Mouse (Mus musculus) MEL-GATA-1-ER (cell line): ENCODE measurements around the gene Mrpl4.
A peak's percentile ranks its signal among the peaks of the same experiment; 100 is the strongest.
"Not testable (repeated sequence)": the region's sequence is repeated elsewhere in the genome, so short reads cannot be mapped to it uniquely, and the experiment has no call there.

ENCODE experiments used
- DNase-seq: peaks from one replicate; pipeline ENCODE4 v3.0.0-alpha.2; 2012; ENCODE audit warnings: low read depth; ENCODE audit errors: extremely low read depth

Gene Mrpl4

GRCm38 (mm10) chr9:21036666-21037065 is 34.1 kb downstream of the Mrpl4 start:
- no peak for DNase-seq

DNA sequence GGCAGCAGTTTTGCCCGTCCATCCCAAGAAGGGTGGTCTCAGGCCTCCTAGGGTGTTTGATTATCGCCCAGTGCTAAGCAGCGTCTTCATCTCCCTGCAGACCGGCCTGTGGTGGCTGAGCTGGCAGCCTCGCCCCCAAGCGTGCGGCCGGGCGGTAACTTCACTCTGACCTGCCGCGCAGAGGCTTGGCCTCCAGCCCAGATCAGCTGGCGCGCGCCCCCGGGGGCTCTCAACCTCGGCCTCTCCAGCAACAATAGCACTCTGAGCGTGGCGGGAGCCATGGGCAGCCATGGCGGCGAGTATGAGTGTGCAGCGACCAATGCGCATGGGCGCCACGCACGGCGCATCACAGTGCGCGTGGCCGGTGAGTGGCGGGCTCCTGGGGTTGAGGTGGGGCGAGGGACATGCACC is 34.9 kb downstream of the Mrpl4 start:
- DNase-seq: no peak

- DNase-seq: peak; percentile 90
These were observed 37.2 kb downstream of the Mrpl4 start for GRCm38 (mm10) chr9:21039779-21040178.

DNA sequence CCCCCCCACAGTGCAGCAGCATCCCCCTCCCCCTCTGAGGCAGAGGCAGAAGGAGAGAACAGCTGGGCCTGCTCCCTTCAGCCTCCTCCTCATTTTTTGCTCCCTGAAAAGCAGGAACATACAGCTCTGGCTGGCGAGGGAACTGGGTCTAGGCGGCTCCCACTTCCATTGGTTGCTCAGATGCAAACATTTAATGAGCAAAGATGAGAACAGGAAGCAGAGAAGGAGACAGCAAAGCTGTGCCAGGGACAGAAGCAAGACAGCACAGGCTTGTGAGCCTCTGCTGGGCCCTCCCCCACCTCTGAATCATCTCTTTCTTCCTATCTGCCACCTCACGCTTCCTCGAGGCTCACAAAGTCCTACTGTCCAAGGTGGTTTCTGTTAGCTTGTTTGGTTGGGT is 38.8 kb downstream of the Mrpl4 start:
- DNase-seq: peak; percentile 77

DNA sequence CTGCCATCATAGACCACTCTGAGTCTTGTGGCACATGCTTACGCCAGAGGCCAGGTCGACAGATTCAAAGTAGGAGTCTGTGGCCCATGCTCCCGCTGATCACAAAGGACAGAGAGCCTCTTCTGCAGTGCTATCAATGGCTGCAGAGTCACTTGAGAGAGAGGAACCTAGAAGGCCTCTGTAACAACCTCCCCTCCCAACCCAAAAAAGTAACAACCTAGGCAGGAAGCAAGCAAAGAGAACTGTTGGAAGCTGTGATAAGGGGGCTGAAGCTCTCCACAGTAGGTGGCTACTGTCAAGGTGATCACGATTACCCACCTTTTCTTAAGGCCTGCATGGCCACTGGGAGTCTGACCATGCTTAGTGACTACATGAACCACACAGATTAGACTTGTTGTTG is 41.0 kb downstream of the Mrpl4 start:
- DNase-seq: peak; percentile 53

DNA sequence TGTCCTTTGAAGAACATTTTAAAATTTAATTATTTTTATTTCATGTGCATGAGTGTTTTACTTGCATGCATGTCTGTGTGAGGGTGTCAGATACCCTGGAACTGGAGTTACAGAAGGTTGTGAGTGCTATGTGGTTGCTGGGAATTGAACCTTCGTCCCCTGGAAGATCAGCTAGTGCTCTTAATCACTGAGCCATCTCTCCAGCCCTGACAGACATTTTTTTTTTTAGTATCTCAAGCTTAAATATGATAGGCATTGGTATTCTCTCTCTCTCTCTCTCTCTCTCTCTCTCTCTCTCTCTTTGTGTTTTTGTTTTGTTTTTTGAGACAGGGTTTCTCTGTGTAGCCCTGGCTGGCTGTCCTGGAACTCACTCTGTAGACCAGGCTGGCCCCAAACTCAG is 42.2 kb downstream of the Mrpl4 start:
- DNase-seq: not testable (repeated sequence)

DNA sequence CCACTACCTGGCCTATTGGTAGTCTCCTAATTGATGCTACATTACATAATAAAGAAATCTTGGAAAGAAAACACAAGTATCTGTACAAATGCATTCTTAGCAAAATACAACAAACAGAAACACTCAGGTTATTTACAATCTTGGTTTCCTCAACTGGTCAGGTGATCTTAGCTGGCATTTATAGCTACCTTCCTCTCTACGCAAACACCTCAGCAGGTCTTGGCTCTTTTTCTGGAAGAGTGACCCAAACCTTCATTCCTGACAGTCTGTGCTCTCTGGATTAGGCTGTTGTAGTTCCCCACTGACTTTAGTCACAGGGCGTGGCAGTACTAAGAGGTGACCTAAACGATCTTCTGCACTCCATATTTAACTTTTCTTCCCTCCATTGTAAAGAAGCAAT is 42.7 kb downstream of the Mrpl4 start:
- no peak for DNase-seq

DNA sequence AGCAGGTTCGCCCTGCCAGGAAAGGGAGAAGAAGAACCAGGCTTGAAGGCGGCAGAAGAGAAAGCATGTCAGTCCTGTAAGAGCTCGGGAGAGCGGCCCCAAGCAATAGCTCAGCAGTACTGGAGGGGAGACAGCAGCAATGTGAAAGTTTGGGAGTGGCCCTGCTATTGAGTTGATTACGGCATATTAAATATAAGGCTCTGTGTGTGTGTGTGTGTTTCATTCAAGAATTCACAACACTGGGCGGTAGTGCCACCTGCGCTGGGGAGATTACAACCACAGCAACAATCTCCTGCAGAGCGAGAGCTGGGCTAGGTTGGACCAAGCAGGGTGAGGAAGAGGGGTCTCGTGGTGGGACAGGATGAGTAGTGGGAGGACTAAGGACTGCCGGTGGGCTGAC is 49.0 kb downstream of the Mrpl4 start:
- DNase-seq: peak; percentile 82
